Mouse (Mus musculus) neural tube, embryonic 13.5 days (tissue): Measurements from ENCODE around the gene Vmn2r76. TPM values are rescaled to one million over a fixed set of nuclear protein-coding genes. Genes with fewer than 3 reads are reported as not detected.
"Not testable (repeated sequence)": the region's sequence is repeated elsewhere in the genome, so short reads cannot be mapped to it uniquely, and the experiment has no call there.

Source experiments
- ATAC-seq: fragments of 200-750 bp; cut with Nextera tagmentation; 2 replicates; pipeline ENCODE4 v1.8.0; 2017; ENCODE audit warnings: low read depth, mild to moderate bottlenecking, moderate TSS enrichment, moderate library complexity
- H3K27ac ChIP-seq: fragments of 300-500 bp; sonication (generic); replicated peaks from 2 replicates; pipeline ENCODE4 v1.5.1; 2015; ENCODE audit warnings: moderate library complexity, mild to moderate bottlenecking, inconsistent platforms
- H3K27me3 ChIP-seq: fragments of 300-500 bp; sonication (generic); 2 replicates; pipeline ENCODE4 v1.6.1; 2015; ENCODE audit warnings: mild to moderate bottlenecking, inconsistent platforms
- H3K36me3 ChIP-seq: fragments of 300-500 bp; sonication (generic); 2 replicates; pipeline ENCODE4 v1.6.1; 2015; ENCODE audit warnings: mild to moderate bottlenecking, inconsistent platforms
- H3K4me1 ChIP-seq: fragments of 300-500 bp; sonication (generic); replicated peaks from 2 replicates; pipeline ENCODE4 v1.6.1; 2015; ENCODE audit warnings: inconsistent platforms
- H3K4me2 ChIP-seq: fragments of 300-500 bp; sonication (generic); 2 replicates; pipeline ENCODE4 v1.6.1; 2015; ENCODE audit warnings: inconsistent platforms, mild to moderate bottlenecking, moderate library complexity
- H3K4me3 ChIP-seq: fragments of 300-500 bp; sonication (generic); 2 replicates; pipeline ENCODE4 v1.5.1; 2015; ENCODE audit warnings: mild to moderate bottlenecking, inconsistent platforms
- H3K9ac ChIP-seq: fragments of 300-500 bp; sonication (generic); 2 replicates; pipeline ENCODE4 v1.6.1; 2015; ENCODE audit warnings: moderate library complexity, mild to moderate bottlenecking, inconsistent platforms
- H3K9me3 ChIP-seq: fragments of 300-500 bp; sonication (generic); 2 replicates; pipeline ENCODE4 v1.6.1; 2016; ENCODE audit warnings: inconsistent platforms
- WGBS: fragments of 180-500 bp; shearing (Covaris S2); methylation state at CpG from one replicate; pipeline ENCODE4 v1.1.7; 2015; 5-methylcytosine and 5-hydroxymethylcytosine counted together
- polyA plus RNA-seq: library from polyadenylated mRNA; unstranded; fragments of >200 nt; fragmentation: Nextera tagmentation; extraction: Ambion mirVana; gene quantifications from 2 replicates; pipeline ENCODE4 v1.2.1, GENCODE M21; 2015

Vmn2r76 gene
- not detected in 2 replicates for polyA plus RNA-seq

GRCm38 (mm10) chr7:86246208-86246607 is at the start of gene Vmn2r76:
TSS of gene Vmn2r76 (minus strand) at chr7:86246308.
- Histone ChIP-seq H3K4me1 (no peaks in the 10 kb centered on the region), H3K36me3 (no peaks in the 10 kb centered on the region), H3K9ac (no peak within 1 kb of the TSS), H3K4me2 (no peak within 1 kb of the TSS), H3K4me3 (no peak within 1 kb of the TSS), H3K9me3 (no peaks in the 10 kb centered on the region), H3K27ac (no peak within 1 kb of the TSS), H3K27me3 (no peaks in the 10 kb centered on the region)
- ATAC-seq, result no peak
- WGBS, result 74% methylated on average over 1 of the region's 1 CpGs

DNA sequence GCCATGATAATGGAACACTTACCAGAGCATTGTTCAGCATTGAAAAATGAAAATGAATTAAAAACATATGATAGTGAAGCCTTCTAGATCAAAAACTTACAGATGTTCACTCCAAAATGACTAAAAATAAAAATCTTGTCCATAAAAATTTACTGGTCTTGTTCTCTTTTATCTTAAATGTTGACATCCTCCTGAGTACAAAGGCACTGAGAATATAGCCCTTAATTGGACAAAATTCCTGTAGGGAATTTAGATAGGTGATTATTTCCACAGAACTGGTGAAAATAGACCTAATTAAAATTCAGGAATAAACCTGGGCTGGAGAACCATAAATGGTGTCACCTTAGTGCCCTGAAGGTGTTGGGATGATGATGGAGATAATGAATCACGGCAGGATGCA is 31.0 kb upstream of the Vmn2r76 start, which contains the start of gene Olfr310:
TSS of gene Olfr310 (minus strand) at position 101 of the 400 bp plus-strand sequence.
- Histone ChIP-seq H3K4me3 (no peak within 1 kb of the TSS), H3K9me3 (no peaks in the 10 kb centered on the region), H3K27me3 (no peaks in the 10 kb centered on the region), H3K36me3 (no peaks in the 10 kb centered on the region), H3K27ac (no peak within 1 kb of the TSS), H3K9ac (no peak within 1 kb of the TSS), H3K4me1 (no peaks in the 10 kb centered on the region), H3K4me2 (no peak within 1 kb of the TSS)
- ATAC-seq, result no peak
- 88% methylated on average over 1 of the region's 1 CpGs for WGBS

- H3K9me3 ChIP-seq, result no peaks in the 10 kb centered on the region
- ATAC-seq, result no peak
- no peak overlapping the region for H3K9ac ChIP-seq
- H3K27me3 ChIP-seq, result no peaks in the 10 kb centered on the region
- no peaks in the 10 kb centered on the region for H3K4me1 ChIP-seq
- H3K4me3 ChIP-seq, result no peak overlapping the region
- no peaks in the 10 kb centered on the region for H3K36me3 ChIP-seq
- no peak overlapping the region for H3K27ac ChIP-seq
- H3K4me2 ChIP-seq, result no peak overlapping the region
Measured at GRCm38 (mm10) chr7:86211345-86211744, 34.8 kb downstream of the Vmn2r76 start.

GRCm38 (mm10) chr7:86171678-86172077 is 74.4 kb downstream of the Vmn2r76 start, which contains the start of gene Vmn2r75:
TSS of gene Vmn2r75 (minus strand) at chr7:86171778.
- H3K9ac ChIP-seq, H3K4me3 ChIP-seq, ATAC-seq, H3K4me1 ChIP-seq, H3K4me2 ChIP-seq, H3K9me3 ChIP-seq, H3K27ac ChIP-seq, H3K36me3 ChIP-seq, H3K27me3 ChIP-seq: not testable (repeated sequence)
- WGBS, result 60% methylated on average over 1 of the region's 1 CpGs

Other genes starting within 250 kb of the Vmn2r76 start
- gene Vmn2r75, start 74.5 kb downstream of the Vmn2r76 start, polyA plus RNA-seq, result not detected in 2 replicates
- not detected in 2 replicates for gene Olfr310, start 30.9 kb upstream of the Vmn2r76 start, polyA plus RNA-seq
- gene Olfr309, start 67.4 kb upstream of the Vmn2r76 start, polyA plus RNA-seq, result not detected in 2 replicates
- gene Olfr308, start 79.3 kb upstream of the Vmn2r76 start, polyA plus RNA-seq, result not detected in 2 replicates
- not detected in 2 replicates for gene Olfr307, start 91.3 kb upstream of the Vmn2r76 start, polyA plus RNA-seq
- gene Olfr305, start 120.6 kb upstream of the Vmn2r76 start, polyA plus RNA-seq, result not detected in 2 replicates
- gene Olfr304, start 140.3 kb upstream of the Vmn2r76 start, polyA plus RNA-seq, result not detected in 2 replicates
- not detected in 2 replicates for gene Olfr303, start 151.5 kb upstream of the Vmn2r76 start, polyA plus RNA-seq
- not detected in 2 replicates for gene Olfr301, start 157.5 kb upstream of the Vmn2r76 start, polyA plus RNA-seq
- not detected in 2 replicates for gene Olfr299, start 213.6 kb upstream of the Vmn2r76 start, polyA plus RNA-seq
- not detected in 2 replicates for gene Olfr298, start 246.2 kb upstream of the Vmn2r76 start, polyA plus RNA-seq